Mouse (Mus musculus) layer of hippocampus, adult 9-11 months (tissue): ENCODE results near the gene Zcwpw1.
"Not testable (repeated sequence)": the region's sequence is repeated elsewhere in the genome, so short reads cannot be mapped to it uniquely, and the experiment has no call there.

Experiments
- DNase-seq: peaks from one replicate; pipeline ENCODE4 v3.0.0; 2022

Gene Zcwpw1

GRCm38 (mm10) chr5:137836611-137837010 is 49.0 kb downstream of the Zcwpw1 start:
- DNase-seq, result no peak

- not testable (repeated sequence) for DNase-seq
Measured at GRCm38 (mm10) chr5:137837110-137837509, 49.5 kb downstream of the Zcwpw1 start.

DNA sequence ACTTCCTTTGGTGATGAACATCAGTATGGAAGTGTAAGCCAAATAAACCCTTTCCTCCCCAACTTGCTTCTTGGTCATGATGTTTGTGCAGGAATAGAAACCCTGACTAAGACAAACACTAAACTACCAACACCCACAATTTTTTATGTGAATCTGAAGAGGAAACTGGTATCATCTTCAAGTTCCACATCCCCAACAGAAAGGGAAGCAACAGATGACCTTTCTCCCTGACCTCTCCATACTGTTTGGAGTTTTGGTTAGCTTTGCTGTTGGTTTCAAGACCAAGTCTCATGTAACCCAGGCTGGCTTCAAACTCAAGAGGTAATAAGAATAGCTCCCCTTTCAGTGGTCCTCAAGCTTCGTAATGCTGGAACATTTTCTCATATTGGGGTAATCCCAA is 62.7 kb downstream of the Zcwpw1 start:
- not testable (repeated sequence) for DNase-seq

DNA sequence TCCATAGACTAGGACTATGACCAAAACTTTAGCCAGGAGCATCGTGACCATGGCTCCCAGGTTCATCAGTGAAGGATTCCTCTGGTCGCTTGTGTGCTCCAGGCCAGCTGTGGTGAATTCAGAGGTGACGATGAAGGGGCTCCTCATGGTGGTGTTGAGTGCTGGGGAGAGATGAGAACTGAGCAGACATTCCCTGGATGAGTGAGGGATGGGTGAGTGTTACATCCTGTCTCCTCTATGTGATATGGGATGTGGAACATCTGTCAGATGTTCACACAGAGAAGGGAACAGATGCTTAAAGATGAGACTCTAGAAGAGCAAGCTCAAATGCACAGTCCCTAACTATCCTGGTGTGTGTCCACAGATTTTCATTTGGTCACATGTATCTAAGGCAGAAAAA is 67.3 kb downstream of the Zcwpw1 start:
- DNase-seq, result not testable (repeated sequence)

DNA sequence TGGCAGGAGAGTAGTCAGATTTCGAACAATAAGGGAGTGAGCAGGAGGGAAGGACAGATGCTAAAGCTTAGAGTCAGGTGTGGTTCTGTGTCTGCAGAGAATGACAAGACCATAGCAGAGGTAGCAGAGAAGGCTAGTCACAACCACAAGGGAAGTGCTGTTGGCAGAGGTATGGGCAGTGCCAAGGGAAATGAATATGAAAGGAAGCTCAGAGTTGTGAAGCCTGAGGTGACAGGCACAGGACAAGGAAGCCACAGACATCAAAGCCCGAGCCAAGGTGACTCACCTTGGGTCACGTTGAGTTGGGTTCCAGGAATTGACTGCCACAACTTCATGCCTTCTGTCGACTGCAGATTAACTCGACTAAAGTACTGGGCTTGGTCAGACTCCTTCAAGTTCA is 69.3 kb downstream of the Zcwpw1 start:
- DNase-seq, result not testable (repeated sequence)

DNA sequence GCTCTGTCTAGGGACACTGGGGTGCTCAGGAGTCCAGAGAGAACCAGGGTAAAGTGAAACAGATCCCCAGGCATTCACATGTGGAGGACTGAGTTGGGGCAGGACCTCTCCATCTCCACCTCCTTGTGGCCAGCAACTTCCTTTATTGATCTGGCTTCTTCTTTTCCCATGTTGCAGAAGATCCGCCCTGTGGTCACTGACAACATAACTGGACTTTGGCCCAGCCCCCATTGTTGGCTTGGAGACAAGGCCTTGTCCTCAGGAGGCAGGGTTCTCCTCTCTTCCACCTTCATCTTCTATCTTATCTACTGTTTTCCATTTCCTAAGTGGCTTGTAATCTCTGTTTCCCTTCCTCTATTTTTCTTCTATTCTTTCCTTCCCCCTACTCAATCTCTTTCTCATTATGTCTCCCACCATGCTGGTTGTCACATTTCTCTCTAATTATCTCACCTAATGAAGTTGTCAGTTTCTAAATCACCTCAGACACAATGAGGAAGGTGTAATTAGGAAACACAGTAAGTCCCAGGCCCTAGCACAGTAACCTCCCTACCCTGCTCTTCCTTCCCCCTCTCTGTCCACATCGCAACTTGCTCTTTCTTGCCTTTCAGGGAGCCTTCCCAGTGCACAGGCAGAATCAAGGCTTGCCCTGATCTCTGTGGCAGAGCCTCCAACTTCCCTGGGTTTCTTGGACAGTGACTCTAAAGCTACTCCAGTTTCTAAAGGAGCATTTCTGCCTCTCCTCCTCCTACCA is 70.5 kb downstream of the Zcwpw1 start, which contains the start of gene Pilrb1:
Pilrb1 (minus strand) TSS at position 147 of the 751 bp plus-strand sequence.
- not testable (repeated sequence) for DNase-seq

DNA sequence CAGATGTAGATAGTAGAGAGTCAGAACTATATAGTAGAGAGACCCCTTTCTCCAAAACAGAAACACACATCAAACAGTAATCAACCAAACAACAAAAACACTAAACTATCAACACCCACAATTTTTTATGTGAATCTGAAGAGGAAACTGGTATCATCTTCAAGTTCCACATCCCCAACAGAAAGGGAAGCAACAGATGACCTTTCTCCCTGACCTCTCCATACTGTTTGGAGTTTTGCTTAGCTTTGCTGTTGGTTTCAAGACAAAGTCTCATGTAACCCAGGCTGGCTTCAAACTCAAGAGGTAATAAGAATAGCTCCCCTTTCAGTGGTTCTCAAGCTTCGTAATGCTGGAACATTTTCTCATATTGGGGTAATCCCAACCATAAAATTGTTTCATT is 76.4 kb downstream of the Zcwpw1 start:
- not testable (repeated sequence) for DNase-seq

- DNase-seq, result not testable (repeated sequence)
Measured at GRCm38 (mm10) chr5:137868600-137868999, 81.0 kb downstream of the Zcwpw1 start.

GRCm38 (mm10) chr5:137871644-137872380 is 84.2 kb downstream of the Zcwpw1 start, which contains the start of gene Pilrb2:
Gene Pilrb2 (minus strand): TSS chr5:137871815.
- DNase-seq, result not testable (repeated sequence)
